Mouse (Mus musculus): ENCODE measurements around the gene Cxcl2.

GRCm38 (mm10) chr5:90872377-90872776 is 31.3 kb upstream of the Cxcl2 start:
- TF ChIP-seq CTCF (IDR thresholded peaks at IDR 0.05; ENCODE audit: control insufficient read depth, insufficient read depth, low read length) (no peak), POLR2A (IDR thresholded peaks at IDR 0.05; ENCODE audit: borderline replicate concordance, control insufficient read depth, low read depth, low read length) (no peak)
